Mouse (Mus musculus) inflammation-experienced regulatory T-cells (primary cell): ENCODE data around the gene Gm8094. TPM values are rescaled to one million over a fixed set of nuclear protein-coding genes. Genes with fewer than 3 reads are reported as not detected.

Experiments
- polyA plus RNA-seq, 2 experiments: library from polyadenylated mRNA; unstranded; fragments of 100-300 nt; shearing (Covaris generic); gene quantifications; one replicate each; pipeline ENCODE4 v1.2.1; 2017

Gm8094 gene
- not detected for polyA plus RNA-seq

DNA sequence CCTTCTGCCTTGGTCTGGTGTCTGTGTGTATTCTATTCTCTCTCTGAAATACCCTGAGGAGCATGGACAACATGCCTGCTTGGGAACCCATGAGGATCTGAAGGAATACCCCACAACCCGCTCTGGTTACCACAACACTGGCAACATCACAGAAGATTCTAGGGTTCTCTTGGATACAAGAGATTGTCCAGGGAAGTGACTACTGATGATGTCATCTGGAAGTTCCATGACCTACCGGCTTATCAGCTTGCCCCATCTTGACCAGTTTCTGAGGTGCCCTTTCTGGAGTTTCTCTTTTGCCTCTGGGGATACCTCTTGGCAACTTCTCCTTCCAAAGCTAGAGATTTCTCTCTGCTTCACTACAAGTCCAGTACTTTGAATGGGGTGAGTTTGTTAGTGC, at the start of gene Gm8094:
Gm8094 (minus strand) TSS at position 101 of the 400 bp plus-strand sequence.

DNA sequence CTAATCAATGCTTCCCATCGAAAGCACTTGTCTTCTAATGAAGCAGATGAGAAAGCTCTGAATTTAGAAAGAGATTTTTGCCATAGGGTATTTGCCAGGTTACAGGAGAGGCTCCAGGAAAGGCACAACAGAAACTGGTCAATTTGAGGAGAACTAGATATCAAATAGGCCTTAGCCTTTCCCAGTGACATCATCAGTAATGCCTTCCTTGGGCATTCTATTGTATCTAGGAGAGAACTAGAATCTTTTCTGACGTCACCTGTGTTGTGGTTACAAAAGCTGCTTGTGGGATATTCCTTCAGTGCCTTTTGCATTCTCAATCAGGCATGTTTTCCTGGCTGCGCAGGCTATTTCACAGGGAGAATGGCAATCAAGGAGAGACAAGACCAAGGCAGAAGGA, 23.9 kb upstream of the Gm8094 start, which contains the start of gene Gm8104:
Gm8104 (plus strand) TSS at position 301 of the 400 bp plus-strand sequence.

Other genes starting within 250 kb of the Gm8094 start
- 1 to 10 TPM in 1 of 2 experiments, not detected in 1; 2.1 TPM for gene Gm21977, start 223.2 kb downstream of the Gm8094 start, polyA plus RNA-seq
- gene Gm8082, start 83.0 kb downstream of the Gm8094 start, polyA plus RNA-seq = not detected
- gene Gm10376, start 61.0 kb downstream of the Gm8094 start, polyA plus RNA-seq = not detected
- not detected for gene Gm8104, start 24.0 kb upstream of the Gm8094 start, polyA plus RNA-seq
- not detected for gene Gm7233, start 103.2 kb upstream of the Gm8094 start, polyA plus RNA-seq
- not detected for gene Gm8122, start 158.7 kb upstream of the Gm8094 start, polyA plus RNA-seq
- 1 to 10 TPM in 1 of 2 experiments, under 1 TPM in 1; 0.28 to 1.6 TPM for gene Gm8126, start 182.0 kb upstream of the Gm8094 start, polyA plus RNA-seq
- 1 to 10 TPM in 1 of 2 experiments, under 1 TPM in 1; 0.81 to 4.9 TPM for gene Gm9732, start 198.4 kb upstream of the Gm8094 start, polyA plus RNA-seq
- 1 to 10 TPM in 1 of 2 experiments, under 1 TPM in 1; 0.25 to 1.8 TPM for gene Gm8127, start 217.2 kb upstream of the Gm8094 start, polyA plus RNA-seq